Mouse (Mus musculus): ENCODE measurements around the gene Trim14. TPM values are rescaled to one million over a fixed set of nuclear protein-coding genes. Genes with fewer than 3 reads are reported as not detected.

The Trim14 gene
- polyA plus RNA-seq, 1 experiment from 2014 or later, result 3.1 TPM

DNA sequence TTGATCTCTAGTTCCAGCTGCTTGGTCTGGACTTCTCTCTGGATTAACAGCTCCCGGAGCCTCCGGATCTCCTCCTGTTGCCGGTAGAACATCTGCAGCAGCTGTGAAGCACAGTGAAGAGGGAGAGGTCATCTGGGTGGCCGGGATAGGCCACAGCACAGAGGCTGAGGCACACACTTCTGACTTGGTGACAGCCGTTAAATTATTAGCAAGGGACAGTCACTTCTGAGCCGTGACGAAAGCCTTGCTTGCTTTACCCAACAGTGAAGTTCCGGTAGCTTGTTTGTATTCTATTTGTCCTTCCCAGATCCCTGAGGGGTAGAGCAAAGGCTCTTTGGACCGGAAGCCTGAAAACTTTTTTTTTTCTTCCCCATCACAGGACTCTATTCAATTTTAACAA is 3.2 kb upstream of the Trim14 start:
- no peak for TF ChIP-seq CTCF (IDR thresholded peaks at IDR 0.05; ENCODE audit: low read depth)
- no peak overlapping the region for H3K4me3 ChIP-seq (ENCODE audit: low read depth, low read length)
- no peak for ATAC-seq (ENCODE audit: insufficient read depth)

DNA sequence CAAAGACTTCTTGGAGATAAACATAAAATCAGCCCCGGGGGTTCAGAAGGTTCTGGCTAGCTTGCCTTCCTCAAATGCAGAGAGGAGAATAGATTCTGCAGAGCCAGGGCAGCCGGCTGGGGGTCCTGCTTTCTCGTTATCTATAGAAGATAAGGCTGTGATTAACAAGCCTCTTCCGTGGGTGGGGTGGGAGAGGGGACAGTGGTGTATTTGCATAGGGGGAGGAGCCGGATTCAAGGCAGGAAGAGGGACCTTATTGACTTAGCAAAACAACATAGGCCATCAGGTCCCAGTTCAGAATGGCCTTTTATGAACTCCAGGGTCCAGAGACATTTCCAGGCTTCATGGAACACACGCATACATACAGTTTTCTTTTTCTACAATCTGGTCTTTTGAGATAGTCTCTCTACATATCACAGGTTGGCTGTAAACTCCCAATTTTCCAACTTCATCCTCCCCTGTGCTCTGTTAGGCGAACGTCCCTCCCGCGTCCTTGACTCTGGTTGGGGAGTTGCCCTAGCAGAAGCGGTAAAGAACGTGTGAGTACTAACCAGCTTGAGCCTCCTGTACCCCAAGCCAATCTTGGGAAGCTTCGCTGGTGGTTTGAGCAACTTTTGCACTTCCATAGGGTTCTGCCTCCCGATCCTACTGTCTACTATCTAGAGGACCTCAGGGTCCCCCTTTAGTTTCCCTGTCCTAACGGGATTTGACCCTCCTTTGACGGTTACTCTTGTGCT is 679 bp downstream of the Trim14 start:
- peak overlapping the region; percentile 43 for H3K4me3 ChIP-seq (ENCODE audit: low read depth, low read length)
- ATAC-seq (ENCODE audit: insufficient read depth), result no peak
- no peak overlapping the region for H3K27ac ChIP-seq (ENCODE audit: low read depth)
- no peak for TF ChIP-seq CTCF (IDR thresholded peaks at IDR 0.05; ENCODE audit: low read depth)
- no peaks in the 10 kb centered on the region for H3K36me3 ChIP-seq (ENCODE audit: insufficient read depth)
- H3K9me3 ChIP-seq (ENCODE audit: low read depth, low read length), result no peaks in the 10 kb centered on the region
- H3K4me2 ChIP-seq, result peak overlapping the region; percentile 73
- H3K9ac ChIP-seq, result peak overlapping the region; percentile 40
- H3K27me3 ChIP-seq (ENCODE audit: insufficient read depth, low read length), result peaks cover 55% of the 10 kb centered on the region
- DNase-seq, result no peak
- peaks cover 4% of the 10 kb centered on the region; the same call in 1 of the 2 replicates for H3K4me1 ChIP-seq (ENCODE audit: insufficient read depth)
- WGBS, result 4% methylated on average over 16 of the region's 16 CpGs

More for the DNA sequence above, 3.2 kb upstream of the Trim14 start:
- Histone ChIP-seq H3K27me3 (ENCODE audit: insufficient read depth, low read length) (peaks cover 38% of the 10 kb centered on the region), H3K4me1 (ENCODE audit: insufficient read depth) (peaks cover 4% of the 10 kb centered on the region; the same call in 1 of the 2 replicates), H3K9me3 (ENCODE audit: low read depth, low read length) (no peaks in the 10 kb centered on the region), H3K27ac (ENCODE audit: low read depth) (no peak overlapping the region), H3K4me2 (no peak overlapping the region), H3K9ac (no peak overlapping the region), H3K36me3 (ENCODE audit: insufficient read depth) (no peaks in the 10 kb centered on the region)
- no peak for DNase-seq
- WGBS, result 49% methylated on average over 9 of the region's 9 CpGs

GRCm38 (mm10) chr4:46533934-46534720 is 1.8 kb downstream of the Trim14 start:
- H3K4me2 ChIP-seq, result peak overlapping the region; percentile 52
- no peak for ATAC-seq (ENCODE audit: insufficient read depth)
- H3K9me3 ChIP-seq (ENCODE audit: low read depth, low read length), result no peaks in the 10 kb centered on the region
- H3K4me3 ChIP-seq (ENCODE audit: low read depth, low read length), result peak overlapping the region; percentile 22
- WGBS, result 11% methylated on average over 29 of the region's 29 CpGs
- H3K36me3 ChIP-seq (ENCODE audit: insufficient read depth), result no peaks in the 10 kb centered on the region
- no peak overlapping the region for H3K27ac ChIP-seq (ENCODE audit: low read depth)
- peaks cover 55% of the 10 kb centered on the region for H3K27me3 ChIP-seq (ENCODE audit: insufficient read depth, low read length)
- peak; percentile 12 for DNase-seq
- peaks cover 4% of the 10 kb centered on the region; the same call in 1 of the 2 replicates for H3K4me1 ChIP-seq (ENCODE audit: insufficient read depth)
- no peak for TF ChIP-seq CTCF (IDR thresholded peaks at IDR 0.05; ENCODE audit: low read depth)
- peak overlapping the region; percentile 26 for H3K9ac ChIP-seq

DNA sequence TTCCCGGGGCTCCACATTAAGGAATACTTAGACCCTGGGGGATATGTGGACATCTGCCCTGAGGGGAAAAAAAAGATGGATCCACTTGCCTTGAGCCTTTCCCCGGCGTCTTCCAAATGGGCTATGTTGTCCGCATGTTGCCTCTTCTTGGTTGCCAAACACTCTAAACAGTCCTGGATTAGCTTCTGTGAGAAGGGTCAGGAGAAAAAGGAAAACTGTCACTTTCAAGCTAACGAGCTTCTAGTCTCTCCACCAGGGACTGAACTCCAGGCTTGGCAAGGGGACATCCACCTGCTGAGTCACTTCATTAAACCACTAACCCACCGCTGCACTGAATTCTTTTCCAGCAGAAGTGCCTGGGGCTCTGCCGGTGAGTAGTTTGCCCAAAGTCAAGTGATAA is 3.0 kb downstream of the Trim14 start:
- no peak for ATAC-seq (ENCODE audit: insufficient read depth)
- peaks cover 4% of the 10 kb centered on the region; the same call in 1 of the 2 replicates for H3K4me1 ChIP-seq (ENCODE audit: insufficient read depth)
- no peak overlapping the region for H3K4me3 ChIP-seq (ENCODE audit: low read depth, low read length)
- no peak for TF ChIP-seq CTCF (IDR thresholded peaks at IDR 0.05; ENCODE audit: low read depth)
- no peak overlapping the region for H3K27ac ChIP-seq (ENCODE audit: low read depth)
- WGBS, result 73% methylated on average over 7 of the region's 7 CpGs
- peaks cover 50% of the 10 kb centered on the region for H3K27me3 ChIP-seq (ENCODE audit: insufficient read depth, low read length)
- H3K36me3 ChIP-seq (ENCODE audit: insufficient read depth), result no peaks in the 10 kb centered on the region
- H3K9me3 ChIP-seq (ENCODE audit: low read depth, low read length), result no peaks in the 10 kb centered on the region
- no peak for DNase-seq
- no peak overlapping the region for H3K4me2 ChIP-seq
- H3K9ac ChIP-seq, result no peak overlapping the region

DNA sequence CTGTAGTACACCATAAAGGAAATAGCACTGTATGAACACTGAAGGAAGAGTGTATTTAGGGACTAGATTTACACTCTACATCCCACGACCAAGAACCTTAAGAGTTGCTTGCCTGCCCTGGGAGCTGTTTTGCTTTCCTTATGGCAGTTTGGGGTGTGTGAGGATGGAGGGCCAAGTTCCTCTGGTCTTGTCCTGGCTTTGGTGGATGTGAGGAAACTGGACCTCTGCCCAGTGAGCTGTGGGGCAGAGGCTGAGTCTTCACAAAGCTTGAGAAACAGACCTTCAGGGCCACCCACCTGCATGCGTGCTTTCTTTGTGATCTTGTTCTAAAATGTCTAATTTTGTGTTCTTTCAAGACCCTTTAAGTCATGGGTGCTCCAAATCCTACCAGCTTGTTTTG is 3.4 kb downstream of the Trim14 start:
- H3K36me3 ChIP-seq (ENCODE audit: insufficient read depth), result no peaks in the 10 kb centered on the region
- peaks cover 46% of the 10 kb centered on the region for H3K27me3 ChIP-seq (ENCODE audit: insufficient read depth, low read length)
- no peak overlapping the region for H3K9ac ChIP-seq
- peaks cover 4% of the 10 kb centered on the region; the same call in 1 of the 2 replicates for H3K4me1 ChIP-seq (ENCODE audit: insufficient read depth)
- DNase-seq (no peak), ATAC-seq (ENCODE audit: insufficient read depth) (no peak)
- no peak overlapping the region for H3K4me2 ChIP-seq
- no peak overlapping the region for H3K4me3 ChIP-seq (ENCODE audit: low read depth, low read length)
- no peaks in the 10 kb centered on the region for H3K9me3 ChIP-seq (ENCODE audit: low read depth, low read length)
- TF ChIP-seq CTCF (IDR thresholded peaks at IDR 0.05; ENCODE audit: low read depth), result no peak
- WGBS, result 74% methylated on average over 2 of the region's 2 CpGs
- H3K27ac ChIP-seq (ENCODE audit: low read depth), result no peak overlapping the region

DNA sequence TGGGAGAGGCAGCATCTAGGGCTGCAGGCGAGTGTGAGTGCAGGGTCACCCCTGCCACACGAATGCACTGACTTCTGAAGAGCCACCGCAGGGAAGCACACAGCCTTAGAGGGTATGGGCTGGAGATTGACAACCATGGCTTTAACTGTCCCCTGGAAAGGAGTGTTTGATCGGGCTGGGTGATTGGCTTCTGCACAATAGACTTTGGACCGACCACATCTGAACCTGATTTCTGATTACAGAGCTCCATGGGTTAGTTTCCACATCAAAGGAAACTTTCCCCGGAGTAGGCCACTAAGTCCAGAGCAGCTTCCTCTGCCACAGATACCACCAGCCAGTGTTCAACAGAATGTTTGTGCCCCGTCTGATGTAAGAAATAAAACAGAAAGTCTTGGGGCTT is 6.2 kb downstream of the Trim14 start:
- Histone ChIP-seq H3K9ac (no peak overlapping the region), H3K27me3 (ENCODE audit: insufficient read depth, low read length) (peaks cover 22% of the 10 kb centered on the region), H3K4me1 (ENCODE audit: insufficient read depth) (peaks cover 4% of the 10 kb centered on the region; the same call in 1 of the 2 replicates), H3K9me3 (ENCODE audit: low read depth, low read length) (no peaks in the 10 kb centered on the region), H3K36me3 (ENCODE audit: insufficient read depth) (no peaks in the 10 kb centered on the region), H3K4me2 (no peak overlapping the region), H3K4me3 (ENCODE audit: low read depth, low read length) (no peak overlapping the region), H3K27ac (ENCODE audit: low read depth) (no peak overlapping the region)
- 49% methylated on average over 7 of the region's 7 CpGs for WGBS
- ATAC-seq (ENCODE audit: insufficient read depth) (no peak), DNase-seq (no peak)
- no peak for TF ChIP-seq CTCF (IDR thresholded peaks at IDR 0.05; ENCODE audit: low read depth)

- no peaks in the 10 kb centered on the region for H3K9me3 ChIP-seq (ENCODE audit: low read depth, low read length)
- H3K9ac ChIP-seq, result peak overlapping the region; percentile 42; the same call in 1 of the 2 replicates
- 0 out of 2 replicates have a peak, but pooled peaks cover 2% of the 10 kb centered on the region for H3K27me3 ChIP-seq (ENCODE audit: insufficient read depth, low read length)
- H3K4me3 ChIP-seq (ENCODE audit: low read depth, low read length), result peak overlapping the region; percentile 31
- ATAC-seq (ENCODE audit: insufficient read depth) (peak; percentile 91), DNase-seq (peak; percentile 24)
- H3K4me1 ChIP-seq (ENCODE audit: insufficient read depth), result no peaks in the 10 kb centered on the region
- WGBS, result 0% methylated on average over 7 of the region's 7 CpGs
- peak overlapping the region; percentile 74 for H3K4me2 ChIP-seq
- H3K27ac ChIP-seq (ENCODE audit: low read depth), result no peak overlapping the region
- H3K36me3 ChIP-seq (ENCODE audit: insufficient read depth), result no peaks in the 10 kb centered on the region
- TF ChIP-seq CTCF (IDR thresholded peaks at IDR 0.05; ENCODE audit: low read depth), result no peak
Measured at GRCm38 (mm10) chr4:46527558-46527926, 8.4 kb downstream of the Trim14 start.

Data from lung, embryonic 14.5 days (tissue).